Mouse (Mus musculus) forebrain, embryonic 13.5 days (tissue): Measurements from ENCODE around the gene Clec11a. TPM values are rescaled to one million over a fixed set of nuclear protein-coding genes. Genes with fewer than 3 reads are reported as not detected.
"Not testable (repeated sequence)": the region's sequence is repeated elsewhere in the genome, so short reads cannot be mapped to it uniquely, and the experiment has no call there.

ENCODE experiments used
- ATAC-seq: fragments of 200-750 bp; cut with Nextera tagmentation; 2 replicates; pipeline ENCODE4 v1.8.0; 2017
- H3K27ac ChIP-seq: fragments of 300-500 bp; sonication (generic); 2 replicates; pipeline ENCODE4 v1.5.1; 2015; ENCODE audit warnings: inconsistent platforms, mild to moderate bottlenecking, moderate library complexity
- H3K27me3 ChIP-seq: fragments of 300-500 bp; sonication (generic); 2 replicates; pipeline ENCODE4 v1.6.1; 2015; ENCODE audit warnings: mild to moderate bottlenecking, inconsistent platforms
- H3K36me3 ChIP-seq: fragments of 300-500 bp; sonication (generic); 2 replicates; pipeline ENCODE4 v1.6.1; 2015; ENCODE audit warnings: mild to moderate bottlenecking, inconsistent platforms; ENCODE audit not compliant: poor library complexity, severe bottlenecking
- H3K4me1 ChIP-seq: fragments of 300-500 bp; sonication (generic); 2 replicates; pipeline ENCODE4 v1.6.1; 2015; ENCODE audit warnings: inconsistent platforms
- H3K4me2 ChIP-seq: fragments of 300-500 bp; sonication (generic); 2 replicates; pipeline ENCODE4 v1.6.1; 2015; ENCODE audit warnings: inconsistent platforms, mild to moderate bottlenecking, moderate library complexity
- H3K4me3 ChIP-seq: fragments of 300-500 bp; sonication (generic); 2 replicates; pipeline ENCODE4 v1.5.1; 2015; ENCODE audit warnings: mild to moderate bottlenecking, inconsistent platforms
- H3K9ac ChIP-seq: fragments of 300-500 bp; sonication (generic); 2 replicates; pipeline ENCODE4 v1.6.1; 2015; ENCODE audit warnings: mild to moderate bottlenecking, inconsistent platforms
- H3K9me3 ChIP-seq: fragments of 300-500 bp; sonication (generic); replicated peaks from 2 replicates; pipeline ENCODE4 v1.6.1; 2016; ENCODE audit warnings: inconsistent platforms
- WGBS: fragments of 180-500 bp; shearing (Covaris S2); methylation state at CpG from one replicate; pipeline ENCODE4 v1.1.7; 2015; 5-methylcytosine and 5-hydroxymethylcytosine counted together
- polyA plus RNA-seq: library from polyadenylated mRNA; unstranded; fragments of >200 nt; fragmentation: Nextera tagmentation; extraction: Ambion mirVana; gene quantifications from 2 replicates; pipeline ENCODE4 v1.2.1, GENCODE M21; 2015

The Clec11a gene
- polyA plus RNA-seq, 1 experiment from 2014 or later: 3.0 TPM

DNA sequence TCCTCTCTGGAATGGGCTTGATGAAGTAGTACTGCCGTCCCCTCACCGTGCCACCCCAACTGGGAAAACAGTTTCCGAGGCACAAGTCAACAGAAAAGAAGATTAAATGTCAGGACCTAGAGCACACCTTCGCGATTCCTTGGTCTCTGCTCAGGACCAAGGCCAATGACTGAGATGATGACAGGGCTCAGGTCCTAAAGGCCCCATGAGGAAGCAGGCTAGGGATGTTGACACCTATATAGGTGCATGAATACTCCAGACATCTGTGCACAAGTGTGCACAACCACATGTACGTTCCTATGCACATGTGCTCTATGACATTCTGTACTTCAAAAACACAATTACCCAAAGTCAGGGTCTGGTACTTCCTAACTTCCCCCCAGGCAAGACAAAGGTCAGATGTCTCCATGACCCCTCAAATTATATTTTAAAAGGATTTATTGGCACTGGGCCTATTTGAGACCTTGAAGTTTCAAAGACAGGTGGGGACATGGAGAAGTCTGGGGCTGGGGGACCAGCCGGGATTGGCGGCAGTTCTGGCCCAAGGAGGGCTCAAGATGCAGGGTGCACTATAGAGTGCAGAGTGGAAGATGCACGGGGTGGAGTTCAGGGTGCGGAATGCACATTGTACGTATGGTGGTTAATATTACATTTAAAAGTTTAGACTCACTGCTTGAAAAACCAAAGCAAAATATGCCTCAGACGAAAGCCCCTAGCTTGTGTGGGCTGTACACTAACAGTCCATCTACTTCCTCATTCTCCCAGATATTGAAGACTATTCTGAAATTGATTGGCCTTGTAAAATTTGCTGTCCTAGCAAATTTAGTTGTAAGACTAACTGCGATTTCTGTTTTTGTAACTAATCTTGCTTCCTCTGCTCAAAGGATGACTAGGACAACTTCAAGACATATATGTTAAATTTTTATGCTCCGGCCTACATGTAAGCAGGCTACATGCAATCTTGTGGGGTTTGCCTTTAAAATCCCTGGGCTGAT lies 3.1 kb downstream of the Clec11a start:
- no peaks in the 10 kb centered on the region for H3K27me3 ChIP-seq
- no peaks in the 10 kb centered on the region for H3K9me3 ChIP-seq
- peak overlapping the region; percentile 68 for H3K4me3 ChIP-seq
- WGBS: 87% methylated on average over 14 of the region's 14 CpGs
- H3K9ac ChIP-seq: peak overlapping the region; percentile 96
- ATAC-seq: no peak
- peak overlapping the region; percentile 81 for H3K4me2 ChIP-seq
- H3K36me3 ChIP-seq: no peaks in the 10 kb centered on the region
- peak overlapping the region; percentile 95 for H3K27ac ChIP-seq
- H3K4me1 ChIP-seq: peaks cover 19% of the 10 kb centered on the region

DNA sequence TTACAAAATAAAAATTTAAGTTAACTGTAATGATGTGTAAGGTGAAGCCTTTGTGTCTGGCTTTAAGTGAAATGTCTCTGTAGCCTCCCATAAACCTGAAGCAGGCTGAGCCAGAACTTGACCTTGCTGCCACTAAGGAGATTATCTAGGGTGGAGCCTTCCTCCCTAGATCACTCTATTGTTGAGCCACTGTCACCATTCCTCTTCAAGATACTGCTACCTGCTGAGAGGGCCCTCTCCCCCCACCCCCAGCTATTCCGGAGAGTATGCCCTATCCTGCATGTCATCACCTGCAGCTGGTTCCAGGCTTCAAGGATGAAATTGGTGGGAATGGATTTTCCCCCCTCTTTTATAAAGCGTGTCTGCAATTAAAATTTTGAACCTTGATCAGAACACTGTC lies 9.2 kb downstream of the Clec11a start:
- H3K9ac ChIP-seq, ATAC-seq, H3K27ac ChIP-seq, H3K36me3 ChIP-seq, H3K9me3 ChIP-seq, H3K27me3 ChIP-seq, H3K4me1 ChIP-seq, H3K4me2 ChIP-seq, H3K4me3 ChIP-seq: not testable (repeated sequence)
- 81% methylated on average over 2 of the region's 2 CpGs for WGBS

- no peak for ATAC-seq
Measured at GRCm38 (mm10) chr7:44291418-44291817, 15.3 kb downstream of the Clec11a start.

DNA sequence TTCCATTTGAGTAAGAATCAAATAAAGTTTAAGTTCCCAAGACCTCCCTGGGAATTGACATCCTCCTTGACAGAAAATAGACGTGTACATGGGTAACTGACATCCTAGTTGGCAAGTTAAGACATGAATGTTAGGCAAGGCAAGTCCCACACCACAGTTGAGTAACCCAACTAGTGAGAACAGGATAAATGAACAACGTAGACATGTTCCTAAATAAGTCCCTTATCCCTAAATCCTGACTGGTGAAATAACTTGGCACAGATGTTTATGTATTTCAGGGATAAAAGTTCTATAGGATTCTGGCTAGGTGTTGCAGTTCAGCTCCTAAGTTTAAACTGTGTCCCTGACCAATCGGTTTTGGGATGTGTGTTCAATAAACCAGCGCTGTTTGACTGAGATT lies 15.7 kb downstream of the Clec11a start:
- H3K9ac ChIP-seq: no peak overlapping the region
- H3K27ac ChIP-seq: no peak overlapping the region
- H3K4me3 ChIP-seq: no peak overlapping the region
- no peaks in the 10 kb centered on the region for H3K36me3 ChIP-seq
- 78% methylated on average over 4 of the region's 4 CpGs for WGBS
- no peaks in the 10 kb centered on the region for H3K9me3 ChIP-seq
- no peak overlapping the region for H3K4me2 ChIP-seq
- 0 out of 2 replicates have a peak, but pooled peaks cover 3% of the 10 kb centered on the region for H3K27me3 ChIP-seq
- no peaks in the 10 kb centered on the region for H3K4me1 ChIP-seq
- ATAC-seq: no peak

More at GRCm38 (mm10) chr7:44291418-44291817, 15.3 kb downstream of the Clec11a start:
- Histone ChIP-seq H3K4me3 (no peak overlapping the region), H3K4me2 (no peak overlapping the region), H3K9ac (no peak overlapping the region), H3K9me3 (no peaks in the 10 kb centered on the region), H3K36me3 (no peaks in the 10 kb centered on the region), H3K27me3 (0 out of 2 replicates have a peak, but pooled peaks cover 3% of the 10 kb centered on the region), H3K4me1 (no peaks in the 10 kb centered on the region), H3K27ac (no peak overlapping the region)
- 57% methylated on average over 4 of the region's 4 CpGs for WGBS

DNA sequence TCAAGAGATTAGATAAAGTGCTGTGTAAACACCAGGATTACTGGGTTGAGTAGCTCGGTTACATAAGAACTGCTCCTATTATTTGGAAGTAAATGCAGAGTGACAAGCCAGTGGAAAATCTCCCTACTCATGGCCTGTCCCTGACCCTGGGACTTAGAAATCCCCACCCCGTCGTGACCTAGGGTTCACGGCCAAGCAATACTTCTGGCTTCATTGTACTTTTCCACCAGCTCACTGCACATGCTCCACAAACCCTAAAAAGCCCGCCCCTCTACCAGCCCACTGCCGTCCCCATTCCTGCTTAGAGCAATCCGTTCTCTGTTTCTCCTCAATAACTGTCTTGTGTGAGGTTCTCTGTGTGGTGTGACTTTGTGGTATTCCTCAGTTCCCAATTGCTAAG lies 18.9 kb downstream of the Clec11a start:
- 73% methylated on average over 7 of the region's 7 CpGs for WGBS
- H3K27ac ChIP-seq: no peak overlapping the region
- no peak overlapping the region for H3K4me3 ChIP-seq
- H3K9me3 ChIP-seq: no peaks in the 10 kb centered on the region
- 0 out of 2 replicates have a peak, but pooled peaks cover 3% of the 10 kb centered on the region for H3K27me3 ChIP-seq
- H3K9ac ChIP-seq: no peak overlapping the region
- no peak for ATAC-seq
- H3K4me1 ChIP-seq: no peaks in the 10 kb centered on the region
- no peaks in the 10 kb centered on the region for H3K36me3 ChIP-seq
- no peak overlapping the region for H3K4me2 ChIP-seq

DNA sequence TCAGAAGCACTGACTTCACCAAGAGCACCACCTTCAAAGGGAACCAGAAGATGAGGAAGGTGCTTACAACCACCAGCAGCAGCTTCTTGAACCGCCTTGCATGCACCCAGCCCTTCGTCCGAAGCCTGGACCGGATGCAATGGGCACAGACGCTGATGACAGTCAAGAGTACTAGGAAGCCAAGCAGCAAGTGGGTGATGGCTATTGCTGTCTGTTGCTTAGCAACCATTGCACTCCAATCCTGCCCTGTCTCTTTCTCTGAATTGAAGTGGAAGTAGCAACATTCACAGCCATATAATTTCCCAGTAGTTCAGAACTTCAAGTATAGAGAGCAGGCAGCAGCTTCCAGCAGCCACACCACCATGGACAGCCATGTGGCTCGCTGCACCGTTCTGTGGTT lies 25.1 kb downstream of the Clec11a start:
- peaks cover 7% of the 10 kb centered on the region; the same call in 1 of the 2 replicates for H3K4me1 ChIP-seq
- H3K9ac ChIP-seq: no peak overlapping the region; the same call in 1 of the 2 replicates
- H3K27ac ChIP-seq: no peak overlapping the region
- no peaks in the 10 kb centered on the region for H3K9me3 ChIP-seq
- no peak overlapping the region for H3K4me3 ChIP-seq
- no peak overlapping the region for H3K4me2 ChIP-seq
- WGBS: 65% methylated on average over 7 of the region's 7 CpGs
- no peaks in the 10 kb centered on the region for H3K36me3 ChIP-seq
- H3K27me3 ChIP-seq: no peaks in the 10 kb centered on the region
- ATAC-seq: no peak

DNA sequence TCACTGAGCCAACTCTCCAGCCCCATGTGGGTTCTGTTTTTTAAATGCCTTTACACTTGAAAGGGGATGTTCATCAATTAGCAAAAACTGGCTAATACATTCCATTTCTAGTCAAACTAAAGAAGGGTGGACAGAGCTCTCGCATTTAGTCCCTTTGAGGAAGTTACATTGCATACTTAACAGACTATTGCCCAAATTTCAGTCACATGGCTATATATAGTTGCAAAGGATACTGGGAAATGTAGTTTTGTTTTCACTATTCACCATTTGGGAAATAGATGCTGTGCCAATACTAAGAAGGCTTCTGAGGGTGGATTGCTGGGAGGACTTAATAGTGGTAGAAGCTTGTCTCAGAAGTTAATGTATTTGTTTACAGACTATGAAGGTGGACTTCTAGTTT lies 25.7 kb downstream of the Clec11a start:
- no peak overlapping the region for H3K4me3 ChIP-seq
- WGBS: 60% methylated on average over 1 of the region's 1 CpGs
- peaks cover 7% of the 10 kb centered on the region; the same call in 1 of the 2 replicates for H3K4me1 ChIP-seq
- H3K27me3 ChIP-seq: no peaks in the 10 kb centered on the region
- no peak overlapping the region for H3K4me2 ChIP-seq
- H3K27ac ChIP-seq: no peak overlapping the region
- no peak; the same call in 1 of the 2 replicates for ATAC-seq
- H3K9me3 ChIP-seq: no peaks in the 10 kb centered on the region
- no peak overlapping the region for H3K9ac ChIP-seq
- no peaks in the 10 kb centered on the region for H3K36me3 ChIP-seq

- Histone ChIP-seq H3K4me2 (no peak overlapping the region), H3K36me3 (no peaks in the 10 kb centered on the region), H3K27ac (no peak overlapping the region), H3K9me3 (no peaks in the 10 kb centered on the region), H3K9ac (no peak overlapping the region), H3K4me1 (peaks cover 7% of the 10 kb centered on the region; the same call in 1 of the 2 replicates), H3K4me3 (no peak overlapping the region), H3K27me3 (peaks cover 10% of the 10 kb centered on the region; the same call in 1 of the 2 replicates)
- no peak for ATAC-seq
- 43% methylated on average over 2 of the region's 2 CpGs for WGBS
Measured at GRCm38 (mm10) chr7:44277250-44277622, 29.5 kb downstream of the Clec11a start.

- peaks cover 10% of the 10 kb centered on the region; the same call in 1 of the 2 replicates for H3K27me3 ChIP-seq
- H3K9me3 ChIP-seq: no peaks in the 10 kb centered on the region
- no peak overlapping the region for H3K4me2 ChIP-seq
- ATAC-seq: no peak
- 79% methylated on average over 10 of the region's 10 CpGs for WGBS
- no peak overlapping the region for H3K9ac ChIP-seq
- H3K4me3 ChIP-seq: no peak overlapping the region
- H3K27ac ChIP-seq: no peak overlapping the region
- H3K4me1 ChIP-seq: peaks cover 4% of the 10 kb centered on the region; the same call in 1 of the 2 replicates
- no peaks in the 10 kb centered on the region for H3K36me3 ChIP-seq
Measured at GRCm38 (mm10) chr7:44276461-44277249, 30.0 kb downstream of the Clec11a start.

GRCm38 (mm10) chr7:44275546-44275945 lies 31.2 kb downstream of the Clec11a start:
- Histone ChIP-seq H3K9me3 (no peaks in the 10 kb centered on the region), H3K9ac (no peak overlapping the region), H3K4me3 (no peak overlapping the region), H3K27me3 (peaks cover 10% of the 10 kb centered on the region; the same call in 1 of the 2 replicates), H3K4me1 (no peaks in the 10 kb centered on the region), H3K36me3 (no peaks in the 10 kb centered on the region), H3K27ac (no peak overlapping the region), H3K4me2 (no peak overlapping the region)
- WGBS: 81% methylated on average over 3 of the region's 3 CpGs
- no peak for ATAC-seq

DNA sequence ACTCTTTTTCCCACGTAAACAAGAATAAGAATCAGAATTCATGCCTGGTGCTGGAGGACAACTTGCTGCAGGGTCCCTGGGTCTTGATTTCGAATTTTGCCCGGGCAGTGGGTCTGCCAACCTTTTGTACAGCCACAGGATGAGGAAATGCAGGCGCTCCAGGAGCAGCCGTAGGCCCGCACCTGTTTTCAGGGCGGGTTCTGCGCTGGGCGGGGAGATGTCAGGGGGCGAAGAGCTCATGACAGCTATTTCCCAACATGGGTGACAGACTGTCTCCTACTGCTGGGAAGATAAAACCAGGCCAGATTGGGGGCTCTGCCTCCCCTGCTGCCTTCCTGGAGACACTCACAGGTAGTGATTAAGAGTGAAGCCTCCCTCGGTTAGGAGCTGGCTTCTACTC lies 32.6 kb downstream of the Clec11a start:
- peaks cover 10% of the 10 kb centered on the region; the same call in 1 of the 2 replicates for H3K27me3 ChIP-seq
- no peaks in the 10 kb centered on the region for H3K9me3 ChIP-seq
- H3K4me2 ChIP-seq: no peak overlapping the region
- no peaks in the 10 kb centered on the region for H3K4me1 ChIP-seq
- no peaks in the 10 kb centered on the region for H3K36me3 ChIP-seq
- no peak overlapping the region for H3K9ac ChIP-seq
- 32% methylated on average over 11 of the region's 11 CpGs for WGBS
- H3K27ac ChIP-seq: no peak overlapping the region
- H3K4me3 ChIP-seq: no peak overlapping the region
- ATAC-seq: no peak

- Histone ChIP-seq H3K9ac (no peak overlapping the region), H3K4me2 (no peak overlapping the region), H3K9me3 (no peaks in the 10 kb centered on the region), H3K4me3 (no peak overlapping the region), H3K27ac (no peak overlapping the region), H3K27me3 (peaks cover 10% of the 10 kb centered on the region; the same call in 1 of the 2 replicates), H3K36me3 (no peaks in the 10 kb centered on the region), H3K4me1 (no peaks in the 10 kb centered on the region)
- ATAC-seq: no peak
- WGBS: 57% methylated on average over 7 of the region's 7 CpGs
Measured at GRCm38 (mm10) chr7:44273446-44273845, 33.3 kb downstream of the Clec11a start.
